Mouse (Mus musculus): ENCODE results near the gene Sae1. TPM values are rescaled to one million over a fixed set of nuclear protein-coding genes. Genes with fewer than 3 reads are reported as not detected.
A peak's percentile ranks its signal among the peaks of the same experiment; 100 is the strongest.
"Not testable (repeated sequence)": the region's sequence is repeated elsewhere in the genome, so short reads cannot be mapped to it uniquely, and the experiment has no call there.

The Sae1 gene
- polyA plus RNA-seq, 1 experiment from 2014 or later, result 321 TPM

DNA sequence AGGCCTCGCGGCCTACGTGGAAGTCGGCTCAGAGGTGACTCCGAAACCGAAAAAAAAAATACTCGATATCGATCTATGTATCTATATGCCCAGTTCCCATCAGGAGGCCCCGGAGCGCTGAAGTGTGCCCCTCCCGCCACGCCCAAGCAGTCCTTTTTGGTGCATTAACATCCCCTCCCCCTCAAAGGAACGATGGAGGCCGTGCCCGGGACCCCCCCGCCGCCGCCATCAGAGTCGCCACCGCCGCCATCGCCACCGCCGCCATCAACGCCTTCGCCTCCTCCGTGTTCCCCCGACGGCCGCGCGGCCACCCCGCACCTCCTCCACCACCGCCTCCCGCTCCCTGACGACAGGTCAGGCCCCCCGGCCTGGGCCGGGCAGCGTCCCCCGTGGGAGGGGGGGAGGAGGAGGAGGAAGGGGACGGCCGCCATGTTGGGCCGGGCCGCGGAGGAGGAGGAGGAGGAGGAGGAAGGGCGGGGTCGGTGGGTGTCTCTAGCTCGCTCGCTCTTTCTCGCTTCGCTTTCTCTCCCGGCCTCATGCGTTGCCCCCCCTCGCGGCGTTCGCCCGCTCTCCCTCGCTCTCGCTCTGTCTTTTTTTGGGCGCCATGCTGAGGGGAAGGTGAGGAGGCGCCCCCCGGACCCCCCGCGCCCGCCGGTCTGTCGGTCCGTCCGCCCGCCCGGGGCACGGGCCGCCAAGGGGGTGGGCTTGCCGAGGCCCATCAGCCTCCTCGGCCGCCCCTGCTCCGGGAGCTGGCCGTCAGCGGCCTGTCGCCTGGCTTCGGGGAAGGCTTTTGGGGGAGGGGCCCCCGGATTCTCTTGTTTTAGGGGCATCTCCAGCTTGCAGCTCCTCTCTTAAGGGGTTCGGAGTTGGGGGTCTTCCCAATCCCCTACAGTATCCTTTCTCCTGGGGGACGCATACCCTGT, 13.3 kb upstream of the Sae1 start, which contains the start of gene Zc3h4:
Zc3h4 (plus strand) TSS at position 222 of the 923 bp plus-strand sequence.
- H3K36me3 ChIP-seq, result no peaks in the 10 kb centered on the region
- peak within 1 kb of the TSS; percentile 100 for H3K9ac ChIP-seq
- H3K4me2 ChIP-seq (replicated peaks), result peak within 1 kb of the TSS; percentile 67
- H3K4me3 ChIP-seq, result peak within 1 kb of the TSS; percentile 92
- H3K27me3 ChIP-seq (replicated peaks), result no peaks in the 10 kb centered on the region
- peaks cover 26% of the 10 kb centered on the region for H3K4me1 ChIP-seq
- peak; percentile 31 for ATAC-seq (ENCODE audit: low FRiP score, low read depth)
- H3K27ac ChIP-seq, result peak within 1 kb of the TSS; percentile 100
- H3K9me3 ChIP-seq, result no peaks in the 10 kb centered on the region
- WGBS, result under 1% methylated on average over 83 of the region's 85 CpGs

DNA sequence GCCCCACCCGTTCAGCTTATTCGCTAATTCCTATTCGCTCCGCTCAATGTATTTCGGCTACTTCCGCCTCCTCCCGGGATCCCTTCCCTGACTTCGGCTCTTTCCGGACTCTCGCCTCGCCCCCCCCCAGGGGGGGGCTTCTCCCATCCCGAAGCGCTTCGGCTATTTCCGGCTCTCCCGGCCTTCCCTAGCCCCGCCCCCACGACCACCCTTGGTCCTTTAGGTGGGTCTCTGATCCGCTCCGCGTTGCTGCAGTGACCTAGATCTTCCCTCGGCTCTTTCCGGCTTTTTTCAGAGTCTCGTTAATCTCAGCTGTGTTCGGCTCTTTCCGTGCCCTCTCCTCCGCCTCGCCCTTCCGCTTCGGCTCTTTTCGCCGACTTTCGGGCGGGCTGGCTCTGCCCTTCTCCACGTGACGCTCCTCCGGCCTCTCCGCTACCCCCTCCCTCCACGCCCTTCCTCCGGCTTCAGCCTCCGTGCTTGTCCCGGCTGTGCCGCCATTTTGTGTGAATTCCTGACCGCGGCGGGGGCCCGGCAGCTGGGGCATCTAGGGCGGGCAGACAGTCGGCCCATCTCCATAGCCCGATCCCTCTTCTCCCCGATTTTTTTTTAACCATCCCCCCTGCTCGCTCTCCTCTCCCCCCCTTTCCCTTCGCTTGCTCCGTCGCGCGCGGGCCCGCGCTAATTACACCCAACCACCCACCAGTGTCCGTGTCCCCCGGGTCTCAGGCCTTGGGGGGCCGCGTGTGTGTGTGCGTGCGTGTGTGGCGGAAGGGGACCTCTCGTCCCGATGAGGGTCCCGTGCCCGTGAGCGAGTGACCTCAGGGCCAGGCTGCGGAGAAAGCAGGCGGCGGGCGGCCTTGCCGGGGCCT, 12.4 kb upstream of the Sae1 start:
- under 1% methylated on average over 77 of the region's 77 CpGs for WGBS
- Histone ChIP-seq H3K4me3 (peak overlapping the region; percentile 92), H3K9ac (peak overlapping the region; percentile 100), H3K4me1 (peaks cover 17% of the 10 kb centered on the region), H3K36me3 (no peaks in the 10 kb centered on the region), H3K4me2 (replicated peaks) (peak overlapping the region; percentile 67), H3K27ac (peak overlapping the region; percentile 100), H3K27me3 (replicated peaks) (no peaks in the 10 kb centered on the region), H3K9me3 (no peaks in the 10 kb centered on the region)
- ATAC-seq (ENCODE audit: low FRiP score, low read depth), result peak; percentile 93

DNA sequence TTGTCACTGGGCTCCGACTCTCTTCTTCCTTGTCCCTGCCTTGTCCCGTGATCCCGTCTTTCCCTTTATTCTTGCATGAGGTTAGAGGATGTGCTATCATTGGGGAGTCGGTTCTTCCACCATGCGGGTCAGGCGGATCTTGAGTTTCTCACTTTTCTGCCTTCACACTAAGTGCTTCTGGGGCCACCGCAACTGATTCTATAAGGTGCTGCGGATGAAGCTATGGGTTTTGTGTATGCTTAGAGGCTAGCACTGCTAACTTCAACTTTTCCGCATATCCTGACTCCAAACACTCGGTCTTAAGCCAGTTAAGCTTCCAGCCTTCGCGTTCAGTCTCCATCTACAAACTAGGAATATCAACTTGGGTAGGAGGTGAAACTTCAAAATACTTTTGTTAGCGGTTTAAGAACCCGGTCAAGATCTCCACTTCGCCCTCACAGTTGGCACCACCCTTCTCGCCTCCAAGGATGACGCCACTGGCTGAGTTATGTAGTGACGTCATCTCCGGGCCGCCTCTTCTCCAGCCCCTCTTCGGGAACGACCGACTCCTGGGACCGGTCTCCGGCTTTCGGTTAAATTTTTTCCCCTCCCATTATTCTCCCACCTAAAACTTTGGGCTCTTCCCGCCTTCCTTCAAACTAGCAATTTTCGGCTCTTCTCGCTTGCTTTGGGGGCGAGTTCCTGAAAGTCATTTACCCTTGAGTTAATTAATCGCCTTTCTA, 11.7 kb upstream of the Sae1 start:
- under 1% methylated on average over 31 of the region's 31 CpGs for WGBS
- no peaks in the 10 kb centered on the region for H3K9me3 ChIP-seq
- peak; percentile 85 for ATAC-seq (ENCODE audit: low FRiP score, low read depth)
- H3K27me3 ChIP-seq (replicated peaks), result no peaks in the 10 kb centered on the region
- peaks cover 9% of the 10 kb centered on the region for H3K4me1 ChIP-seq
- H3K9ac ChIP-seq, result peak overlapping the region; percentile 100
- peak overlapping the region; percentile 92 for H3K4me3 ChIP-seq
- H3K4me2 ChIP-seq (replicated peaks), result peak overlapping the region; percentile 67
- H3K27ac ChIP-seq, result peak overlapping the region; percentile 100
- H3K36me3 ChIP-seq, result no peaks in the 10 kb centered on the region

DNA sequence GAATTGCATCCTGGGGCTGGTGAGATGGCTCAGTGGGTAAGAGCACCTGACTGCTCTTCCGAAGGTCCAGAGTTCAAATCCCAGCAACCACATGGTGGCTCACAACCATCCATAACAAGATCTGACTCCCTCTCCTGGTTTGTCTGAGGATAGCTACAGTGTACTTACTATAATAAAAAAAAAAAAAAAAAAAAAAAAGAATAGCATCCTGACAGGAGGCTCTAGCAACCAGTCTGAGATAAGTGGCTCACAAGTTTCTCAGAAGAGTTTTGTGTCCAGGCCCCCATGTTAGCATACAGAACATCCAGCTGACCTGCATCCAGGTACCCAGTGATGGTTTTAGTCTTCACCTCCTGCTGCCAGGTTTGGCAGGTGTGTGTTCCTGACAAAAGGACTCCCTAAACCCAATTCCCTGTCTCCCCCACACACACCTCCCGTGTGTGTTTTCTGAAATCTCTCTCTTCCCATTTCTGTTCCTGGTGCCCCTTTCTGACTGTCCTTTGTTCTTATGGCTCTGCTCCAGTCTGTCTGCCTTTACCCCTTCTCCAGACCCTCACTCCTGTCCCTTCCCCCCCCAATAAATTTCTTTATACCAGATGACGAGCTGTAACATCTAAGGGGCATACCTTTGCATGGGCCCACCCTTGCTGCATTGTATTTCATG, 10.9 kb upstream of the Sae1 start:
- H3K9ac ChIP-seq, result peak overlapping the region; percentile 100
- H3K9me3 ChIP-seq, result no peaks in the 10 kb centered on the region
- 0 out of 2 replicates have a peak overlapping the region, but pooled peaks have one; percentile 100 for H3K27ac ChIP-seq
- WGBS, result 48% methylated on average over 3 of the region's 3 CpGs
- ATAC-seq (ENCODE audit: low FRiP score, low read depth), result no peak
- H3K27me3 ChIP-seq (replicated peaks), result no peaks in the 10 kb centered on the region
- peaks cover 5% of the 10 kb centered on the region; the same call in 1 of the 2 replicates for H3K4me1 ChIP-seq
- peak overlapping the region; percentile 92; the same call in 1 of the 2 replicates for H3K4me3 ChIP-seq
- H3K4me2 ChIP-seq (replicated peaks), result peak overlapping the region; percentile 67
- no peaks in the 10 kb centered on the region for H3K36me3 ChIP-seq

DNA sequence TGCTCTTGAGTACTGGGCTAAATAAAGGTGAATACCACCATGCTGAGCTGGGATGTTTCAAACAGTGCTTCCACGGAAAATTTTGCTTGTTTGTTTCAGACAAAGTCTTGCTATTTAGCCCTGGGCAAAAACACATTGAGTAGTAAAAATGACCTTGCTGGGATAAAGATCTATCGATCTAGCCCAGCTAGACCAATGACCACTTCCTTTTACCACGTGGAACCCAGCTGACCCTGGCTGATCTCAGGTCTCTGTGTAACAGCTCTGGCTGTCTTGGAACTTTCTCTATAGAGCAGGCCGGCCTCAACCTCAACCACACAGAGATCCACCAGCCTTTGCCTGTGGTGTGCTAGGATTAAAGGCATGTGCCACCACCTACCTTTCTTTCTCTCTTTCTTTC, 9.9 kb upstream of the Sae1 start:
- Histone ChIP-seq H3K27me3 (replicated peaks) (no peaks in the 10 kb centered on the region), H3K9ac (no peak overlapping the region), H3K36me3 (no peaks in the 10 kb centered on the region), H3K27ac (no peak overlapping the region), H3K4me3 (no peak overlapping the region), H3K4me2 (replicated peaks) (no peak overlapping the region), H3K4me1 (no peaks in the 10 kb centered on the region; the same call in 1 of the 2 replicates), H3K9me3 (no peaks in the 10 kb centered on the region)
- WGBS, result 78% methylated on average over 4 of the region's 4 CpGs
- no peak for ATAC-seq (ENCODE audit: low FRiP score, low read depth)

DNA sequence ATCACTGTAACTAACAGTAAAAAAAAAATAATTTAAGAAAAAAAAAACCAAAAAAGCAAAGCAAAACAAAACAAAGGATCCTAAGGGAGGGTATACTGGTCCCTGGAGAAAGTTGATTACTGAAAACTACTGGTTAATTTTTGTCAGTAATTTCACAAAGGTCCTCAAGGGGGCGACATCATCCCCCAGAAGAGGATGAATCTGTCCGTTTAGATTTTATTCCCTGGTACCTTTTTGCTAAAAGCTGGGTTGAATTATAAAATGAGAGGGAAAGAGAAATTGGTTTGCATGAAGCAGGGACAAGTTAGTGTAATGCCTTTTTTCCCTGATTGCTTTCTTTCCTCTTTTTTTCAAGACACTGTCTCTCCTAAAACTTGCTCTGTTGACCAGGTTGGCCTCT, 8.3 kb upstream of the Sae1 start:
- 1% methylated on average over 2 of the region's 2 CpGs for WGBS
- Histone ChIP-seq H3K27me3 (replicated peaks) (no peaks in the 10 kb centered on the region), H3K9me3 (no peaks in the 10 kb centered on the region), H3K27ac (no peak overlapping the region), H3K36me3 (no peaks in the 10 kb centered on the region), H3K9ac (no peak overlapping the region), H3K4me1 (no peaks in the 10 kb centered on the region; the same call in 1 of the 2 replicates), H3K4me3 (no peak overlapping the region), H3K4me2 (replicated peaks) (no peak overlapping the region)
- no peak for ATAC-seq (ENCODE audit: low FRiP score, low read depth)

DNA sequence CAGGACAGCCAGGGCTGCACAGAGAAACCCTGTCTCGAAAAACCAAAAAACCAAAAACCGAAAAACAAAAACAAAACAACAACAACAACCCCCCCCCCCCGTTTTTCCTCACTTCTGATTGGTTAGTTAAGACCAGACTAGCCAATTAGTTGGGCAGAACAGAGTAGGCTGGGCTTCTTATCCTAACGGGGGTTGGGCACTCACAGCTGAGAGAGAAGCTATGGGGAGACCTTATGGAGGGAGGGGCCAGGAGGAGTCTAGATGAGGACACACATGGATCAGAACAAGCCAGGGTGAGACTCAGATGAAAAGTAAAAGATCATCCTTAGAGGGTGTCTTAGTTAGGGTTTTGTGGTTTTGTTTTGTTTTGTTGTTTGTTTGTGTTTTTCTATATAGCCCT, 5.3 kb upstream of the Sae1 start:
- WGBS, result 44% methylated on average over 4 of the region's 4 CpGs
- H3K27me3 ChIP-seq (replicated peaks), result no peaks in the 10 kb centered on the region
- no peaks in the 10 kb centered on the region for H3K9me3 ChIP-seq
- no peak overlapping the region for H3K9ac ChIP-seq
- no peak overlapping the region for H3K27ac ChIP-seq
- H3K4me3 ChIP-seq, result no peak overlapping the region
- no peak for ATAC-seq (ENCODE audit: low FRiP score, low read depth)
- H3K4me2 ChIP-seq (replicated peaks), result no peak overlapping the region
- no peaks in the 10 kb centered on the region for H3K36me3 ChIP-seq
- H3K4me1 ChIP-seq, result no peaks in the 10 kb centered on the region

DNA sequence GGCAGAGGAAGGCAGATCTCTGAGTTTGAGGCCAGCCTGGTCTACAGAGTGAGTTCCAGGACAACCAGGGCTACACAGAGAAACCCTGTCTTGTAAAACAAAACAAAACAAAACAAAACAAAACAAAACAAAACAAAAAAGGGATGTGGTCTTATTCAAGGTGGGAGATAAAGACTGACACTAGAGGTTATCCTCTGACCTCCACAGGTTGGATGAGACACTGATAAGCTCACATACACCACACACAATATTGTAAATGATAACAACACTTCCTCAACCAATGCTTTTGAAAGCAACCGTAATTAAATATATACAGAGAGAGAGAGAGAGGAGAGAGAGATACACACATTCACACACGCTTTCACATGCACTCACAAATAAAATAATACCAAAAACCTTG, 2.3 kb upstream of the Sae1 start:
- H3K9ac ChIP-seq; ATAC-seq (ENCODE audit: low FRiP score, low read depth); H3K27me3 ChIP-seq (replicated peaks): not testable (repeated sequence)

DNA sequence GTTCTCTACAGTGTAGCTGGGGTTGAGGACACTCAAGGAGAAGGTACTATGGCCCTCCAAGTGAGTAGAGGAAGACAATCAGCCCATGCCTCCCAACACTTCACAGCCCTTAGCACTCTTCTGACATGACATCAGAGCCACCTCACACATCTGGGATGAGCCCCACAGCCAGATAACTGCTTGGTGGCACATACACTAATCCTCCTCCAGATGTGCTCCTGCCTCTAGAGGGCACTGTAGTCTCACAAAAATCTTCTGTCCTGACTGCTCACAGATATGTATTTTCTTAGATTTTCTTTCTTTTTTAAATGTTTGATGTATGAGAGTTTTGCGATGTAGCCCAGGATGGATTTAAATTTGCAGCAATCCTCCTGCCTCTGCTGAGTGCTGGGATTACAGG, 11.1 kb downstream of the Sae1 start:
- Histone ChIP-seq H3K4me3 (no peak overlapping the region), H3K36me3 (peaks cover 56% of the 10 kb centered on the region), H3K27ac (no peak overlapping the region), H3K4me2 (replicated peaks) (no peak overlapping the region), H3K9me3 (no peaks in the 10 kb centered on the region), H3K9ac (no peak overlapping the region), H3K4me1 (no peaks in the 10 kb centered on the region), H3K27me3 (replicated peaks) (no peaks in the 10 kb centered on the region)
- no peak for ATAC-seq (ENCODE audit: low FRiP score, low read depth)
- WGBS, result 100% methylated on average over 1 of the region's 1 CpGs

More for the DNA sequence above, 2.3 kb upstream of the Sae1 start:
- not testable (repeated sequence) for H3K4me3 ChIP-seq; H3K4me2 ChIP-seq (replicated peaks); H3K27ac ChIP-seq; H3K36me3 ChIP-seq; H3K9me3 ChIP-seq
- 86% methylated on average over 2 of the region's 2 CpGs for WGBS
- peaks cover 19% of the 10 kb centered on the region for H3K4me1 ChIP-seq

DNA sequence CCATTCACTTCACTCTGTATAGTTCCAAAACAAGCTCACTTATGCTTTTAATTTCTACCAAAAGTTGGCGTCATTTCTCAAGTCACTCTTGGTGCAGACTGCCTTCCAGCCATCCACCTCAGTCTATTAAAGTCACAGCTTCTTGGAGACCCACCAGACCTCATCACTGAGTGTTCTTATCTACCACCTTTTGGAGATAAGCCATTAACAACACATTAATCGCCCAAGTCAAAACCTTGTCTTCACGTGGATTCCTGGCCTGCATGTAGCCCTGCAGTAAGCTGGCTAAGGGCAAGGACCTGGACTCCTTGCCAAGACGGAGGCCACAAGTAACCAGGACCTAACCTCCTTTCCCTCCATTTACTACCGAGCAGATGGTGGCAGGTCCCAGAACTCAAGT, 12.6 kb downstream of the Sae1 start:
- no peaks in the 10 kb centered on the region for H3K4me1 ChIP-seq
- H3K27me3 ChIP-seq (replicated peaks), result no peaks in the 10 kb centered on the region
- no peak overlapping the region for H3K27ac ChIP-seq
- H3K36me3 ChIP-seq, result peaks cover 66% of the 10 kb centered on the region
- ATAC-seq (ENCODE audit: low FRiP score, low read depth), result no peak
- H3K9ac ChIP-seq, result no peak overlapping the region
- H3K4me2 ChIP-seq (replicated peaks), result no peak overlapping the region
- 92% methylated on average over 5 of the region's 5 CpGs for WGBS
- H3K4me3 ChIP-seq, result no peak overlapping the region
- no peaks in the 10 kb centered on the region for H3K9me3 ChIP-seq

DNA sequence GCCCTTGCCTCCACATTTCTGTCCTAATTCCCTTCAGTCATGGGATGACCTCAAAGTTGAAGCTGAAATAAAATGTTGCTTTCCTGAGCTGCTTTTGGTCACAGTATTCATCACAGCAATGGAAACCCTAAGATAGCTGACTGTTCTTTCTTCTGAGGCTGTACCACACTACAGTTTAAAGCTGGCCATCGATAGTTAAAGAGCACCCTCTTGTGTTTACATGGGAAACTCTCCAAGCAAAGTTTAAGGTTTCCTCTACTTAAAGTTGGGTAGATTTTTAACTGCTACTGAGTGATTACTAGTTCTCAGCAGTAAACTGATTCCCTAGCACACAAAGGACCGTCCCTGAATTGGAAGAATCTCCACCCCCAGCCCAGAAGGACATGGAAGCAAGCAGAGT, 13.9 kb downstream of the Sae1 start:
- H3K36me3 ChIP-seq, result peaks cover 71% of the 10 kb centered on the region
- 43% methylated on average over 2 of the region's 2 CpGs for WGBS

More for the DNA sequence above, 13.9 kb downstream of the Sae1 start:
- no peak overlapping the region for H3K4me3 ChIP-seq
- H3K27me3 ChIP-seq (replicated peaks), result no peaks in the 10 kb centered on the region
- no peaks in the 10 kb centered on the region for H3K4me1 ChIP-seq
- H3K9ac ChIP-seq, result no peak overlapping the region
- no peak overlapping the region for H3K27ac ChIP-seq
- no peak for ATAC-seq (ENCODE audit: low FRiP score, low read depth)
- H3K4me2 ChIP-seq (replicated peaks), result no peak overlapping the region
- H3K9me3 ChIP-seq, result no peaks in the 10 kb centered on the region

All from neural tube, embryonic 12.5 days (tissue).